Mouse (Mus musculus) liver, embryonic 14.5 days (tissue): ENCODE results near the gene Arl6. TPM values are rescaled to one million over a fixed set of nuclear protein-coding genes. Genes with fewer than 3 reads are reported as not detected.

ENCODE experiments used
- ATAC-seq: fragments of 200-750 bp; cut with Nextera tagmentation; 2 replicates; pipeline ENCODE4 v1.8.0; 2017; ENCODE audit warnings: moderate number of reproducible peaks, mild to moderate bottlenecking, moderate library complexity; ENCODE audit not compliant: insufficient read depth
- DNase-seq, 3 experiments: peaks; one replicate each; pipeline ENCODE4 v3.0.0-alpha.2; 2012 to 2013; ENCODE audit warnings: low read depth in 3 of 3, low spot score in 3 of 3
- H3K27ac ChIP-seq: fragments of 300-500 bp; sonication (generic); 2 replicates; pipeline ENCODE4 v1.5.1; 2014; ENCODE audit warnings: moderate library complexity, mild to moderate bottlenecking, control low read depth, inconsistent platforms
- H3K27me3 ChIP-seq: fragments of 300-500 bp; sonication (generic); 2 replicates; pipeline ENCODE4 v1.6.1; 2014; ENCODE audit warnings: mild to moderate bottlenecking, low read length, moderate library complexity; ENCODE audit not compliant: control insufficient read depth, insufficient read depth
- H3K36me3 ChIP-seq: fragments of 300-500 bp; sonication (generic); replicated peaks from 2 replicates; pipeline ENCODE4 v1.6.1; 2014; ENCODE audit warnings: low read depth; ENCODE audit not compliant: control insufficient read depth, insufficient read depth
- H3K4me1 ChIP-seq, 2 experiments: fragments of 200-500 bp in 1 of 2; fragments of 300-500 bp in 1 of 2; sonication (generic) in 1 of 2; replicated peaks; 2 replicates each; pipeline ENCODE4 v1.6.1; 2012 to 2014; ENCODE audit warnings: antibody characterized with exemption in 1 of 2, inconsistent platforms in 1 of 2, low read length in 1 of 2; ENCODE audit not compliant: control insufficient read depth in 2 of 2, insufficient read depth in 2 of 2
- H3K4me2 ChIP-seq: fragments of 300-500 bp; sonication (generic); 2 replicates; pipeline ENCODE4 v1.6.1; 2014; ENCODE audit warnings: low read depth, mild to moderate bottlenecking, control low read depth, moderate library complexity
- H3K4me3 ChIP-seq, 2 experiments: fragments of 200-500 bp in 1 of 2; fragments of 300-500 bp in 1 of 2; sonication (generic) in 1 of 2; 2 replicates each; pipeline ENCODE4 v1.5.1; 2012 to 2014; ENCODE audit warnings: low read depth in 2 of 2, low read length in 2 of 2, mild to moderate bottlenecking in 2 of 2, control low read depth in 1 of 2, inconsistent platforms in 1 of 2, moderate library complexity in 1 of 2; ENCODE audit not compliant: insufficient read depth in 1 of 2
- H3K9ac ChIP-seq: fragments of 300-500 bp; sonication (generic); replicated peaks from 2 replicates; pipeline ENCODE4 v1.6.1; 2014; ENCODE audit warnings: mild to moderate bottlenecking, control low read depth, moderate library complexity
- H3K9me3 ChIP-seq: fragments of 300-500 bp; sonication (generic); 2 replicates; pipeline ENCODE4 v1.6.1; 2016; ENCODE audit warnings: low read length, mixed read lengths; ENCODE audit not compliant: control insufficient read depth
- CTCF ChIP-seq: IDR thresholded peaks from 2 replicates; pipeline ENCODE4 v1.5.1; 2016; ENCODE audit warnings: antibody characterized with exemption, low read depth, control low read depth
- EP300 ChIP-seq: IDR thresholded peaks from 2 replicates; pipeline ENCODE4 v1.6.1; 2016; ENCODE audit warnings: antibody characterized with exemption, low read depth
- WGBS: fragments of 180-500 bp; shearing (Covaris S2); extraction: QIAGEN DNeasy Blood & Tissue Kit; methylation state at CpG from one replicate; pipeline ENCODE4 v1.1.7; 2014; ENCODE audit not compliant: insufficient replicate concordance; 5-methylcytosine and 5-hydroxymethylcytosine counted together
- polyA plus RNA-seq, 2 experiments: library from polyadenylated mRNA; depleted of rRNA in 1 of 2; stranded (reverse) in 1 of 2; unstranded in 1 of 2; fragments of >200 nt; fragmentation: Nextera tagmentation in 1 of 2; extraction: Ambion mirVana in 1 of 2; gene quantifications; 2 replicates each; pipeline versions ENCODE4 v1.2.1 to v1.2.3; 2012 to 2014

Arl6 gene
- polyA plus RNA-seq, 2 experiments: 1.4 to 3.1 TPM

DNA sequence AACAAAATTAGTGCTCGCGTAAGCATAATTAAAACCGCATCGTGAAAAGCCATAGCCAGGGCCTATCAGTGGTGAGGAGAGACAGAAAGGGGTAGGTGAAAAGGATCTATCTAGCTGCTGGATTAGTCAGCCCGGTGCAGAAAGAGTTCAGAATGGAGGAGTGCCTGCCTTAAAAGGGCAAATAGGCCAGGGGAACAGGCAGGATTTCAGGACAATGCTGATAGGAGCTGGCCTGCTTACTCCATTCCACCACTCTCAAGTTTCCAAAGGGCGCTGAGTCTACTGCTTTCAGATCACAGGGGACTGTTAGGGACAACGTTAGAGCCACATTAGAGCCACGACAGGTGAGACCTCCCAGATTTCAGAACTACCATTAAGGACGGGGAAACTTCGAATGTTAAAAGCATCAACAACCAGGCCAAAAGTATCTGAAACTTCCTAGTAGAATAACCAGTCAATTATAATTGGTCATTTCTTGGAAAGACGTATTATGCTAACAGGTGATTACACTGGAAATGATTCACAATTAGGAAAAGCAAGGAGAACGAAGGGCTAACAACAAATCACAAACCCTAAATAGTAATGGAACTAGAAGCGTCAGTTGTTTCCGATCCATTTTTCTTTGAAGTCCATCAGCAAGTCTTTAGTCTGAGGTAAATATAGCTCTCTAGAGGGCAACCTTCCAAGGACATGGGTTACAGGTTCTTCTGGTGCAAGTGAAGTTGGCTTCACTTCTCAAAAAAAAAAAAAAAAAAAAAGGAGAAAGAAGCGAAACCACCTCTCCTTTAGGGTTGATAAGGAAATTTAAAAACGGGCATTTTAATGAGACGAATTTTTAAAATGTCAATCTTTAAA, 39.6 kb downstream of the Arl6 start:
- Histone ChIP-seq H3K4me3 (peak overlapping the region in 1 of 2 experiments; percentile 60; a peak in 3 of 4 replicates), H3K36me3 (no peaks in the 10 kb centered on the region), H3K9ac (no peak overlapping the region), H3K27me3 (peaks cover 23% of the 10 kb centered on the region), H3K9me3 (no peaks in the 10 kb centered on the region), H3K27ac (no peak overlapping the region), H3K4me1 (no peaks in the 10 kb centered on the region), H3K4me2 (peak overlapping the region; percentile 64)
- 32% methylated on average over 17 of the region's 17 CpGs for WGBS
- no peak for TF ChIP-seq EP300
- no peak for TF ChIP-seq CTCF
- ATAC-seq (no peak), DNase-seq (no peak)

DNA sequence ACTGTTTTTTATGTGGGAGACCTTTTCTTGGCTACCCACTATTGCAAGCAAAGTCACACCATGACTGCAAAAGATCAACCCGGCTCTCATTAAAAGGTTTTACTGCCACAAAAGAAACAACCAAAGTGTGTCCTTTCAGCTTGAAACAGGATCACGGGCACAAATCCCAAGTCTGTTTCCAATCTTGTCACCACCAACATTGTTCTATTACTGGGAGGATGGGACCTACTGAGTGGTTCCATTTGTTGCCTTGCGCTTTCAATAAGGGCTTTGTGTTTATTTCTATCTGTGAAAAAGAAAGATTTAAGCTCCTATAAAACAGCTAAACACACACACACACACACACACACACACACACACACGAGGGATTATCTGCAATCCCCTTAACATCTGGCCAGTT, 40.2 kb downstream of the Arl6 start:
- no peak overlapping the region for H3K27ac ChIP-seq
- DNase-seq (no peak), ATAC-seq (no peak)
- no peaks in the 10 kb centered on the region for H3K9me3 ChIP-seq
- no peak overlapping the region for H3K9ac ChIP-seq
- no peak overlapping the region for H3K4me2 ChIP-seq
- 55% methylated on average over 4 of the region's 4 CpGs for WGBS
- TF ChIP-seq EP300 (no peak), CTCF (no peak)
- H3K4me3 ChIP-seq: no peak overlapping the region
- no peaks in the 10 kb centered on the region for H3K4me1 ChIP-seq
- H3K36me3 ChIP-seq: no peaks in the 10 kb centered on the region
- peaks cover 23% of the 10 kb centered on the region for H3K27me3 ChIP-seq

DNA sequence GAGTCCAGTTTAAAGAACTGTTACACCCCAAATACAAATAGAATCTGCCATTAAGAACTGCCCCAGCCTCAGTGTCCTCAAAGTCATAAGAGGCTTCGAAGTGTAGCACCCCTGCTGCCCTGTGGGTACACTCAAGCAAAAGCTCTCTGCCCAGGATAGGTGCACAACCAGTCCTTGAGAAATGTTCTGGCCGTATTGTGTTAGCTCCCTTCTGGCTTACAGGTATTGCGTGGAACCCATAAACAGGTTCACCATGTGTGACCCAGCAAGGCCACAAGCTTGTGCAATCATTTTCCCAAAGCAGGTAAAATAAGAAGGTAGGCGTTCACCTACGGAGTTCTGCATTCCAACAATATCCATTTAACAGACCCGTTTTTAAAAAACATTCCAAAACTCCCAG, 41.9 kb downstream of the Arl6 start:
- H3K36me3 ChIP-seq: no peaks in the 10 kb centered on the region
- no peak overlapping the region for H3K9ac ChIP-seq
- 63% methylated on average over 6 of the region's 6 CpGs for WGBS
- no peaks in the 10 kb centered on the region for H3K9me3 ChIP-seq
- no peak overlapping the region for H3K27ac ChIP-seq
- DNase-seq (no peak), ATAC-seq (no peak)
- H3K4me3 ChIP-seq: no peak overlapping the region
- H3K4me2 ChIP-seq: no peak overlapping the region
- TF ChIP-seq EP300 (no peak), CTCF (no peak)
- H3K27me3 ChIP-seq: peaks cover 23% of the 10 kb centered on the region
- no peaks in the 10 kb centered on the region for H3K4me1 ChIP-seq

DNA sequence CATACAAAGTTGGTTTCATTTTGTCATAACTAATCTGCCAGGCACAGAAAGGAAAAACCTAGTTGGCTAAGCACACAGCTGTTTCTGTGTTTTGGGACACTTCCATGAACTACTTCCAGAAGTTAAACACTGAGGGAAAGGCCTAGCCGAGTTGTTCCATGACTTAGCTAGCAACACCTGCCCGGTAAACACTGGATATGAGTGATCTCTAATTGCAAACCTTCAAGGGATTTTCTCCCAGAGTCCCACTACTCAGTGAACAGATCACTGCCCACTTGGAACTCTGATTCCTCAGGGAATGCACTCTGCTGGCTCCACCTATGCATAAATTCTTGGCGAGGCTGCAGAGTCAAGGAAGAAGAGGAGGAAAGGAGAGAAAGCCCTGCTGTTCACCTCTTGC, 44.5 kb downstream of the Arl6 start:
- Histone ChIP-seq H3K27ac (no peak overlapping the region), H3K4me3 (no peak overlapping the region), H3K36me3 (no peaks in the 10 kb centered on the region), H3K4me1 (no peaks in the 10 kb centered on the region), H3K4me2 (no peak overlapping the region), H3K9me3 (no peaks in the 10 kb centered on the region), H3K9ac (no peak overlapping the region), H3K27me3 (peaks cover 2% of the 10 kb centered on the region; the same call in 1 of the 2 replicates)
- WGBS: 68% methylated on average over 3 of the region's 3 CpGs
- TF ChIP-seq EP300: no peak
- no peak for TF ChIP-seq CTCF
- DNase-seq (no peak), ATAC-seq (no peak)

DNA sequence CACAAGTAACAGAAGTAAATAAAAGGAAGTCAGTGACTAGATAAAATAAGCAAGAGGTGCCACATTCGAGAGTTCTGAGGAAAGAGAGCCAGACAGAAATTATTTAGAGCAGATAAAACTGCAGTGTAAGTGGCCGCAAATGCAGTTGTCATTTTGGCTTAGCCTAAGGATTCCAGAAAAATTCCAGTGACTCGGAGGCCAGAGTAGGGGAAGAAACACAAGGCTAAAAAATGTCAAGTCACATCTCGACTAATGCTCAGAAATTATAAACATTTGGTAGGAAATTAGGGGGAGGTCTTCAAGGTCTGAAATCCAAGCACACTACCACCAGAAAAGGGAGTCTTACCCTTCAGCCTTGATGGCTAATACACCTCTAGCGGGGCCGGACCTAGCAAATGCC, 48.4 kb downstream of the Arl6 start:
- no peak overlapping the region for H3K9ac ChIP-seq
- TF ChIP-seq EP300: no peak
- no peak for TF ChIP-seq CTCF
- no peak overlapping the region for H3K27ac ChIP-seq
- no peak for ATAC-seq
- WGBS: 50% methylated on average over 6 of the region's 6 CpGs
- no peak for DNase-seq
- no peak overlapping the region for H3K4me3 ChIP-seq
- no peaks in the 10 kb centered on the region for H3K36me3 ChIP-seq
- no peaks in the 10 kb centered on the region for H3K4me1 ChIP-seq
- no peaks in the 10 kb centered on the region for H3K27me3 ChIP-seq
- no peaks in the 10 kb centered on the region for H3K9me3 ChIP-seq
- no peak overlapping the region for H3K4me2 ChIP-seq
